12 mouse cellular contexts compared by ENCODE assay signal in genomic region chr12:62013351-62013750, GRCm38 (mm10).
DNase-seq lines count a peak whose midpoint lies in the region.
"Had no signal": no experiment of that assay in that cellular context is flagged by ENCODE, and none has a peak within 500 bp of the region (broad histone marks: within the 10 kb centered on the region; RNA-seq: fewer than 3 reads in every experiment).

No protein-coding gene starts in this region.

- DNase-seq in adrenal gland, adult 2 months: peak; percentile 60
- no peak for DNase-seq in adrenal gland, postnatal 4 days (ENCODE audit: low spot score in 2 of 2)
- peak; percentile 6 for DNase-seq in testis, postnatal 14 days (ENCODE audit: low spot score)
- DNase-seq in testis, postnatal 10 days (ENCODE audit: low spot score): no peak
- peak; percentile 56 to 59 for DNase-seq in adrenal gland, postnatal 36 days
- no peak for DNase-seq in layer of hippocampus, adult 9-10 months (ENCODE audit: low spot score)
- DNase-seq in retina, postnatal 1 day: no peak
- DNase-seq: cerebellum, adult 18-20 months; cerebellum, adult 9-11 months; forebrain, postnatal 0 days; gastrocnemius, postnatal 36 days; heart, postnatal 14 days had no signal

Comparison
In these comparisons a context has a peak if more than half of its experiments do, and no peak if none do; other contexts are left out.
1. DNase-seq: peak in adrenal gland, adult 2 months (single experiment), testis, postnatal 14 days (single experiment) and adrenal gland, postnatal 36 days (2 of 2); none in adrenal gland, postnatal 4 days (0 of 2), testis, postnatal 10 days (single experiment), layer of hippocampus, adult 9-10 months (single experiment) and retina, postnatal 1 day (single experiment).